Mouse (Mus musculus) lung, adult 2 months (tissue): Measurements from ENCODE around the gene Ccdc69.

Source experiments
- CTCF ChIP-seq: fragments of 200-500 bp; IDR thresholded peaks from 2 replicates; pipeline ENCODE4 v1.5.1; 2011; ENCODE audit warnings: mild to moderate bottlenecking, low read length, control low read depth; ENCODE audit not compliant: insufficient read depth
- POLR2A ChIP-seq: fragments of 200-500 bp; IDR thresholded peaks from 2 replicates; pipeline ENCODE4 v1.6.1; 2011; ENCODE audit warnings: low read depth, mild to moderate bottlenecking, control low read depth, low read length, borderline replicate concordance; ENCODE audit errors: extremely low read depth

GRCm38 (mm10) chr11:55011440-55011839 is 66.5 kb downstream of the Ccdc69 start:
- no peak for TF ChIP-seq POLR2A
- TF ChIP-seq CTCF = no peak
